ENCODE assay signal across 7 mouse cellular contexts in the genomic region with DNA sequence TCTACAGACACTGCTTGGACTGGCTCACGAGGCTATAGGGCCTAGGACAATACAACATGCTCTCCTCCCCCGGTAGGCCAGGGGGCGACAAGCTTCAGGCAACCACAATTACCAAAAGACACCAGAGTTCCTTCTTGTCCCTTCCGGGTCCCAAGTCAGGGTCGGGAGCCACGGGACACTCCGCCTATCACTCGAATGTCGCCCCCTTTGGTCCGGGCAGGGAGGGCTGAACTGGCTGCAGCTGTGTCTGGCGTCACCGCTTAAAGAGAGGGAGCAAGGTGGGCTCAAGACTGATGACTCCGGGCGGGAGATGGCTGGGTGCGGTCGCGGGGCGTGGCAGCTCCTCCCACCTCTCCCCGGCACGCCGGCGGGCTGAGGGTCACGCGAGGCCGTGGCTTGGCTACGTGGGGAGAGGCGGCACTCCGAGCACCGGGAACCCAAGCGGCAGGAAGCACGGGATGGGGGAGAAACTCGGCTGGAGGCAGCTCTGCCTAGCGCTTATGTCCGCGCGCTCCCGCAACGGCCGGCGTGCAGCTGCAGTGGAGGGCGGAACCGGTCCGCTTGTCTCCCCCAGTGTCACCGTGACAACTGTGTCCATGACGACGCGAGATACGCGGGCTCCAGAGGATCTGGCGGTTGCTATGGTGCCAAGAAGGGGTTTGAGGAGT. TPM values are rescaled to one million over a fixed set of nuclear protein-coding genes. Genes with fewer than 3 reads are reported as not detected.
DNase-seq lines count a peak whose midpoint lies in the region; ATAC-seq and TF ChIP-seq lines count a peak whose summit lies in the region.

A gene (minus strand): TSS at position 536 of the 668 bp plus-strand sequence.

- peak; percentile 79 for ATAC-seq in embryonic facial prominence, embryonic 12.5 days (ENCODE audit: insufficient number of reproducible peaks, insufficient read depth, low FRiP score, low TSS enrichment)
- ATAC-seq in limb, embryonic 11.5 days (ENCODE audit: insufficient number of reproducible peaks, low FRiP score, low TSS enrichment, low read depth): peak; percentile 53
- peak; percentile 94 for ATAC-seq in midbrain, embryonic 12.5 days (ENCODE audit: low FRiP score, low read depth)

- peak; percentile 32; the same call in 1 of the 2 replicates for TF ChIP-seq POLR2A in brain, embryonic 14.5 days (IDR thresholded peaks at IDR 0.05; ENCODE audit: borderline replicate concordance, extremely low read depth, insufficient read depth, insufficient read length, poor library complexity, severe bottlenecking)

- peak within 1 kb of the TSS; percentile 50 for H3K4me3 ChIP-seq in embryonic facial prominence, embryonic 12.5 days
- peak within 1 kb of the TSS; percentile 48 for H3K4me3 ChIP-seq in limb, embryonic 11.5 days (ENCODE audit: low read depth, low read length)
- H3K4me3 ChIP-seq in midbrain, embryonic 12.5 days: peak within 1 kb of the TSS; percentile 51

- DNase-seq in brain, embryonic 14.5 days (ENCODE audit: low read depth): peak; percentile 97
- peak; percentile 76 to 80 for DNase-seq in heart, adult 18-20 months
- peak; percentile 31 for DNase-seq in kidney, adult 11 months
- peak; percentile 82 for DNase-seq in limb, embryonic 11.5 days (ENCODE audit: low spot score)
- peak; percentile 34 for DNase-seq in skeletal muscle tissue, adult 2 months (ENCODE audit: low read depth, low spot score)

- 1% methylated on average over 50 of the region's 50 CpGs for WGBS in embryonic facial prominence, embryonic 12.5 days
- 2% methylated on average over 48 of the region's 50 CpGs for WGBS in limb, embryonic 11.5 days
- under 1% methylated on average over 50 of the region's 50 CpGs for WGBS in midbrain, embryonic 12.5 days

- peaks cover 21% of the 10 kb centered on the region for H3K36me3 ChIP-seq in embryonic facial prominence, embryonic 12.5 days
- H3K36me3 ChIP-seq in limb, embryonic 11.5 days (ENCODE audit: control insufficient read depth, insufficient read depth, low read length): no peaks in the 10 kb centered on the region
- H3K36me3 ChIP-seq in midbrain, embryonic 12.5 days: peaks cover 15% of the 10 kb centered on the region; the same call in 1 of the 2 replicates

- H3K4me1 ChIP-seq in embryonic facial prominence, embryonic 12.5 days: peaks cover 8% of the 10 kb centered on the region; the same call in 1 of the 2 replicates
- no peaks in the 10 kb centered on the region; the same call in 1 of the 2 replicates for H3K4me1 ChIP-seq in limb, embryonic 11.5 days (ENCODE audit: control insufficient read depth, insufficient read depth, low read length)
- peaks cover 32% of the 10 kb centered on the region for H3K4me1 ChIP-seq in midbrain, embryonic 12.5 days

- no peaks in the 10 kb centered on the region for H3K27me3 ChIP-seq in embryonic facial prominence, embryonic 12.5 days
- no peaks in the 10 kb centered on the region for H3K27me3 ChIP-seq in limb, embryonic 11.5 days (ENCODE audit: control insufficient read depth, insufficient read depth, low read length)
- no peaks in the 10 kb centered on the region for H3K27me3 ChIP-seq in midbrain, embryonic 12.5 days

- H3K27ac ChIP-seq in embryonic facial prominence, embryonic 12.5 days: no peak within 1 kb of the TSS
- no peak within 1 kb of the TSS for H3K27ac ChIP-seq in limb, embryonic 11.5 days (replicated peaks; ENCODE audit: low read depth, low read length)
- peak within 1 kb of the TSS; percentile 74 for H3K27ac ChIP-seq in midbrain, embryonic 12.5 days (replicated peaks)

- peak within 1 kb of the TSS; percentile 97 for H3K4me2 ChIP-seq in embryonic facial prominence, embryonic 12.5 days (replicated peaks)
- H3K4me2 ChIP-seq in limb, embryonic 11.5 days (ENCODE audit: low read depth, severe bottlenecking): peak within 1 kb of the TSS; percentile 97
- peak within 1 kb of the TSS; percentile 64 for H3K4me2 ChIP-seq in midbrain, embryonic 12.5 days (replicated peaks)

- peak; percentile 48; the same call in 1 of the 2 replicates for TF ChIP-seq CTCF in brain, embryonic 14.5 days (IDR thresholded peaks at IDR 0.05; ENCODE audit: borderline replicate concordance, extremely low read depth, insufficient read depth, insufficient read length)

- H3K9ac ChIP-seq in embryonic facial prominence, embryonic 12.5 days: peak within 1 kb of the TSS; percentile 64
- H3K9ac ChIP-seq in limb, embryonic 11.5 days (ENCODE audit: low read length): peak within 1 kb of the TSS; percentile 65
- peak within 1 kb of the TSS; percentile 63 for H3K9ac ChIP-seq in midbrain, embryonic 12.5 days (replicated peaks)

- no peaks in the 10 kb centered on the region for H3K9me3 ChIP-seq in embryonic facial prominence, embryonic 12.5 days
- no peaks in the 10 kb centered on the region for H3K9me3 ChIP-seq in limb, embryonic 11.5 days (ENCODE audit: control insufficient read depth, low read length)
- H3K9me3 ChIP-seq in midbrain, embryonic 12.5 days: no peaks in the 10 kb centered on the region

RNA-seq across cellular contexts. Expression of the gene that starts here (rescaled TPM):
- polyA plus RNA-seq in brain, embryonic 14.5 days (2012; rRNA removed): 3.2 TPM in 2 replicates
- 1.4 and 1.5 TPM in 2 replicates for polyA plus RNA-seq in embryonic facial prominence, embryonic 12.5 days (2016; fragmentation: Nextera tagmentation; extraction: Ambion mirVana)
- total RNA-seq in heart, adult 18-20 months (2021): under 1 TPM in 1 of 2 experiments, not detected in 1; 0.22 TPM
- 0.70 and 0.99 TPM in 2 replicates for polyA plus RNA-seq in limb, embryonic 11.5 days (2014; fragmentation: Nextera tagmentation; extraction: Ambion mirVana)
- 3.6 and 3.7 TPM in 2 replicates for polyA plus RNA-seq in midbrain, embryonic 12.5 days (2016; fragmentation: Nextera tagmentation; extraction: Ambion mirVana)

Comparison
In these comparisons a context has a peak if more than half of its experiments do, and no peak if none do; other contexts are left out.
1. Peak in DNase-seq in heart, adult 18-20 months; RNA of the gene not detected or under 1 TPM.
2. Peak in DNase-seq, ATAC-seq, H3K4me3 ChIP-seq, H3K9ac ChIP-seq and H3K4me2 ChIP-seq in limb, embryonic 11.5 days; RNA of the gene not detected or under 1 TPM.
3. DNase-seq: peak in every context shown above with its lines; median percentile 97 in brain, embryonic 14.5 days; 82 in limb, embryonic 11.5 days; 78 in heart, adult 18-20 months; 34 in skeletal muscle tissue, adult 2 months; 31 in kidney, adult 11 months.